Mouse (Mus musculus): Measurements from ENCODE around the gene Spns2. TPM values are rescaled to one million over a fixed set of nuclear protein-coding genes. Genes with fewer than 3 reads are reported as not detected.
"Not testable (repeated sequence)": the region's sequence is repeated elsewhere in the genome, so short reads cannot be mapped to it uniquely, and the experiment has no call there.

Gene Spns2
- polyA plus RNA-seq, 1 experiment = 11.4 TPM

DNA sequence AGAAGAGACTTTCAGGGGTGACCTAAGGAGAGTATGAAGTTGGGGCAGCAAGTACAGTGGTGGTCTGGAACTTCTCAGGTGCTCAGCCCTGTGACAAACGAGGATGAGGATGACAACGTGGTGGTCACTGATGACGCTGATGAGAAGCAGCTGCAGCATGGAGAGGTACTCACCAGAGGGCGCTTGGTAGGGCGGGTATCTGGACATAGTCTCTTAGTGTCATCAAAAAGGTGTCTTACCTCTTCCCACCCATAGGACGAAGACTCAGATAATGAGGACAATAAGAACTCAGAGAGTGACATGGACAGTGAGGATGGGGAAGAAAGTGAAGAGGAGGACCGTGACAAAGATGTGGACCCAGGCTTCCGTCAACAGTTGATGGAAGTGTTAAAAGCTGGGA is 42.2 kb downstream of the Spns2 start:
- Histone ChIP-seq H3K4me3 (ENCODE audit: control insufficient read depth, low read depth, low read length) (no peak overlapping the region), H3K27me3 (ENCODE audit: control insufficient read depth, insufficient read depth, low read length) (no peaks in the 10 kb centered on the region), H3K4me1 (ENCODE audit: control insufficient read depth, insufficient read depth, low read length) (no peaks in the 10 kb centered on the region), H3K36me3 (ENCODE audit: control insufficient read depth, insufficient read depth, low read length) (no peaks in the 10 kb centered on the region; the same call in 1 of the 2 replicates), H3K27ac (ENCODE audit: control insufficient read depth, insufficient read depth, low read depth, low read length) (no peak overlapping the region)
- 0 out of 2 replicates have a peak, but pooled peaks have one; percentile 2 for TF ChIP-seq CTCF (IDR thresholded peaks at IDR 0.05; ENCODE audit: control insufficient read depth, insufficient read depth, insufficient replicate concordance, low read depth, low read length)
- TF ChIP-seq POLR2A (IDR thresholded peaks at IDR 0.05; ENCODE audit: control insufficient read depth, low read depth, low read length) = no peak

GRCm38 (mm10) chr11:72446311-72447105 is 43.2 kb downstream of the Spns2 start:
- Histone ChIP-seq H3K27ac (ENCODE audit: control insufficient read depth, insufficient read depth, low read depth, low read length) (no peak overlapping the region), H3K4me3 (ENCODE audit: control insufficient read depth, low read depth, low read length) (no peak overlapping the region), H3K36me3 (ENCODE audit: control insufficient read depth, insufficient read depth, low read length) (no peaks in the 10 kb centered on the region; the same call in 1 of the 2 replicates), H3K27me3 (ENCODE audit: control insufficient read depth, insufficient read depth, low read length) (no peaks in the 10 kb centered on the region), H3K4me1 (ENCODE audit: control insufficient read depth, insufficient read depth, low read length) (peaks cover 3% of the 10 kb centered on the region)
- TF ChIP-seq CTCF (IDR thresholded peaks at IDR 0.05; ENCODE audit: control insufficient read depth, insufficient read depth, insufficient replicate concordance, low read depth, low read length) (peak; percentile 73; the same call in 1 of the 2 replicates), POLR2A (IDR thresholded peaks at IDR 0.05; ENCODE audit: control insufficient read depth, low read depth, low read length) (no peak)

- Histone ChIP-seq H3K27me3 (ENCODE audit: control insufficient read depth, insufficient read depth, low read length) (no peaks in the 10 kb centered on the region), H3K4me3 (ENCODE audit: control insufficient read depth, low read depth, low read length) (peak within 1 kb of the TSS; percentile 90), H3K27ac (ENCODE audit: control insufficient read depth, insufficient read depth, low read depth, low read length) (peak within 1 kb of the TSS; percentile 85), H3K36me3 (ENCODE audit: control insufficient read depth, insufficient read depth, low read length) (no peaks in the 10 kb centered on the region), H3K4me1 (ENCODE audit: control insufficient read depth, insufficient read depth, low read length) (peaks cover 3% of the 10 kb centered on the region)
- TF ChIP-seq CTCF (IDR thresholded peaks at IDR 0.05; ENCODE audit: control insufficient read depth, insufficient read depth, insufficient replicate concordance, low read depth, low read length) (no peak), POLR2A (IDR thresholded peaks at IDR 0.05; ENCODE audit: control insufficient read depth, low read depth, low read length) (peak; percentile 96)
These were observed 48.6 kb downstream of the Spns2 start, which contains the start of gene Mybbp1a for GRCm38 (mm10) chr11:72440965-72441664. TSS of gene Mybbp1a (plus strand) at chr11:72441355.

GRCm38 (mm10) chr11:72440597-72440964 is 49.1 kb downstream of the Spns2 start:
- not testable (repeated sequence) for H3K27ac ChIP-seq (ENCODE audit: control insufficient read depth, insufficient read depth, low read depth, low read length); H3K36me3 ChIP-seq (ENCODE audit: control insufficient read depth, insufficient read depth, low read length); H3K4me1 ChIP-seq (ENCODE audit: control insufficient read depth, insufficient read depth, low read length); H3K27me3 ChIP-seq (ENCODE audit: control insufficient read depth, insufficient read depth, low read length)
- H3K4me3 ChIP-seq (ENCODE audit: control insufficient read depth, low read depth, low read length) = peak overlapping the region; percentile 90; the same call in 1 of the 2 replicates

DNA sequence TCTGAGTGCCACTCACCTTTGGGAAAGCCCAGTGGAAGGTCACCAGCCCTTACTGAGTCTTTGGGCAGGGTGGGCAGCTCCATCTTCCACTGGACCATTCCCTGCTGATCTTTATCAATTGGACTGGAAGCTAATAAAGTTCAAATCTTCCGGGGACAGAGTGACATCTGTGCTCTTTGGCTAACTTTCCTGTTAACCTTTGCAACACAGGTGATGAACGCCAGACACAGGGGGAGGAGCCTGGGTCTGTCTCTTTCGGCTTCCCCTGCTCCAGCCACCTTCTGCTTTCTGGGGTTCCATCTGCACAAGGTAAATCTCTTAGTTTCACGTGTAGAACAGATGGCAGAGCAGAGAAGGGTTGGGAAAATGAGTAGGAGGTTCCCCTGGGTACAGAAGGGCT is 51.3 kb downstream of the Spns2 start:
- Histone ChIP-seq H3K4me3 (ENCODE audit: control insufficient read depth, low read depth, low read length) (no peak overlapping the region), H3K36me3 (ENCODE audit: control insufficient read depth, insufficient read depth, low read length) (no peaks in the 10 kb centered on the region), H3K4me1 (ENCODE audit: control insufficient read depth, insufficient read depth, low read length) (peaks cover 3% of the 10 kb centered on the region), H3K27ac (ENCODE audit: control insufficient read depth, insufficient read depth, low read depth, low read length) (no peak overlapping the region), H3K27me3 (ENCODE audit: control insufficient read depth, insufficient read depth, low read length) (no peaks in the 10 kb centered on the region)
- TF ChIP-seq CTCF (IDR thresholded peaks at IDR 0.05; ENCODE audit: control insufficient read depth, insufficient read depth, insufficient replicate concordance, low read depth, low read length) = no peak
- no peak for TF ChIP-seq POLR2A (IDR thresholded peaks at IDR 0.05; ENCODE audit: control insufficient read depth, low read depth, low read length)

DNA sequence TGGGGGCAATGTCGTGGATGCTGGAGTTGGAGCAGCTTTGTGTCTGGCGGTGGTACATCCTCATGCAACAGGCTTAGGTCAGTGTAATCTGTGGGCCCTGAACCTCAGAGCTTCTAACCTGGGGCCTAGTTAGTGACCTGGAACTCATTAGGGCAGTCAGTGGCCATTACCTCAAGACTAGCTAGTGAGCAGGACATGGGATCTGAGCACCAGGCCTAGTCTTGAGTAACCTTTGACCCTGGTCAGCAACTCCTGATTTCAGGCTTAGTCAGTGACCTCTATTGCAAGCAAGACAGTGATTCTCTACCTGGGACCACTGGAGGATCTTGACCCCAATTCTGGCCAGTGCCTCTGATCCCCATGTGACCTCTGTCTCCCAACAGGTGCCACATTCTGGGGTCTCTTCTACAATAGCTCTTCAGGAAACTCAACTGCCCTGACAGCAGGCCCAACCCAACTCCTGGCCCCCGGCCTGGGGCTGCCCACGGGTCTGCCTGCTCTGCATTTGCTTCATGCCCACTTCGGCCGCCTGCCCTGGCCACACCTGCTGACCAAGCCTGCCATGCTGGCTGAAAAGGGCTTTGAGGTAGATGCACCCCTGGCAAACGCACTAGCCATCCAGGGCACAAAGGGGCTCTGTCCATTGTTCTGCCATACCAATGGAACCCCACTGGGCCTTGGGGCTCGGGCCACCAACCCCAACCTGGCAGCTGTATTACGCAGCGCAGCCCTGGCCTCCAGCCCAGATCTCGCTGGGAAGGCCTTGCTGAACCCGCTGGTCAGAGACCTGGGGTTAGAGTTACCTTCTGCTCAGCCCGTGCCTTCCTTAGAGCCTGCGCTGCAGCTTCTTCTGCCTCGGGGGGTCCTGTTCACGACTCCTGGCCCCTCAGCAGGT is 52.7 kb downstream of the Spns2 start:
- Histone ChIP-seq H3K4me3 (ENCODE audit: control insufficient read depth, low read depth, low read length) (no peak overlapping the region), H3K27me3 (ENCODE audit: control insufficient read depth, insufficient read depth, low read length) (no peaks in the 10 kb centered on the region), H3K27ac (ENCODE audit: control insufficient read depth, insufficient read depth, low read depth, low read length) (no peak overlapping the region), H3K36me3 (ENCODE audit: control insufficient read depth, insufficient read depth, low read length) (no peaks in the 10 kb centered on the region), H3K4me1 (ENCODE audit: control insufficient read depth, insufficient read depth, low read length) (peaks cover 3% of the 10 kb centered on the region)
- TF ChIP-seq POLR2A (IDR thresholded peaks at IDR 0.05; ENCODE audit: control insufficient read depth, low read depth, low read length) = no peak

DNA sequence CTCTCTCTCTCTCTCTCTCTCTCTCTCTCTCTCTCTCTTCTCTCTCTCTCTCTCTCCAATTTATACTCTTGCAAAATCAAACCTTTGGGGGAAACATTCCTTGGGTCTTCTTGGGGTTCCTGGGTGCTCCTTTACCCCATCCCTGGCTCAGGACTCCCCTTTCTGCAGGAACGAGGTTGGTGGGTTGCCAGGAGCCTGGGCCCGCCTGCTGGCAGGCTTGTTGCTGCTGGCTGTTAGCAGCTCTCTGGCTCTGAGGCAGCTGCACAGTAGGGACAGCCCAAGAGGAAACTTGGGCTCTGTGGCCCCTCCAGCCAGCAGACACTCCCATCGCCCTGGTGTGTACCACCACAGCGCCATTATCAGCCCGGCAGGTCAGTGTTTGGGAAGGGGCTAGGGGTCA is 53.4 kb downstream of the Spns2 start:
- Histone ChIP-seq H3K36me3 (ENCODE audit: control insufficient read depth, insufficient read depth, low read length) (no peaks in the 10 kb centered on the region), H3K4me3 (ENCODE audit: control insufficient read depth, low read depth, low read length) (no peak overlapping the region), H3K4me1 (ENCODE audit: control insufficient read depth, insufficient read depth, low read length) (no peaks in the 10 kb centered on the region), H3K27me3 (ENCODE audit: control insufficient read depth, insufficient read depth, low read length) (no peaks in the 10 kb centered on the region), H3K27ac (ENCODE audit: control insufficient read depth, insufficient read depth, low read depth, low read length) (no peak overlapping the region)
- TF ChIP-seq CTCF (IDR thresholded peaks at IDR 0.05; ENCODE audit: control insufficient read depth, insufficient read depth, insufficient replicate concordance, low read depth, low read length) (no peak), POLR2A (IDR thresholded peaks at IDR 0.05; ENCODE audit: control insufficient read depth, low read depth, low read length) (no peak)
